ENCODE assay signal across 8 mouse cellular contexts in genomic region chr9:55149499-55150278, GRCm38 (mm10). TPM values are rescaled to one million over a fixed set of nuclear protein-coding genes. Genes with fewer than 3 reads are reported as not detected.
DNase-seq lines count a peak whose midpoint lies in the region; ATAC-seq and TF ChIP-seq lines count a peak whose summit lies in the region.

No protein-coding gene starts in this region.

- peak overlapping the region; percentile 70 for H3K27ac ChIP-seq in heart, embryonic 16.5 days (ENCODE audit: low read length)
- H3K27ac ChIP-seq in neural tube, embryonic 12.5 days, result peak overlapping the region; percentile 77
- H3K27ac ChIP-seq in stomach, postnatal 0 days (replicated peaks), result peak overlapping the region; percentile 91

- ATAC-seq in heart, embryonic 16.5 days (replicated peaks; ENCODE audit: extremely low read depth, insufficient read depth, low FRiP score), result peak; percentile 76
- peak; percentile 76 for ATAC-seq in neural tube, embryonic 12.5 days (ENCODE audit: low FRiP score, low read depth)
- peak; percentile 80 for ATAC-seq in stomach, postnatal 0 days (ENCODE audit: low FRiP score, low TSS enrichment)

- WGBS in heart, embryonic 16.5 days, result 1% methylated on average over 85 of the region's 93 CpGs
- WGBS in neural tube, embryonic 12.5 days, result under 1% methylated on average over 89 of the region's 93 CpGs
- WGBS in stomach, postnatal 0 days, result under 1% methylated on average over 58 of the region's 93 CpGs

- H3K4me1 ChIP-seq in erythroblast, embryonic 14.5 days (ENCODE audit: control insufficient read depth), result peaks cover 42% of the 10 kb centered on the region
- H3K4me1 ChIP-seq in heart, embryonic 16.5 days (ENCODE audit: control insufficient read depth, insufficient read depth, low read length), result peaks cover 16% of the 10 kb centered on the region
- H3K4me1 ChIP-seq in neural tube, embryonic 12.5 days, result peaks cover 18% of the 10 kb centered on the region
- no peaks in the 10 kb centered on the region; the same call in 1 of the 2 replicates for H3K4me1 ChIP-seq in stomach, postnatal 0 days (replicated peaks; ENCODE audit: control insufficient read depth, insufficient read depth)

- TF ChIP-seq EP300 in stomach, postnatal 0 days (optimal IDR thresholded peaks at IDR 0.05), result no peak

- no peaks in the 10 kb centered on the region for H3K9me3 ChIP-seq in erythroblast, embryonic 14.5 days (ENCODE audit: control insufficient read depth, low read length)
- no peaks in the 10 kb centered on the region for H3K9me3 ChIP-seq in heart, embryonic 16.5 days (replicated peaks; ENCODE audit: control insufficient read depth, low read length)
- H3K9me3 ChIP-seq in neural tube, embryonic 12.5 days, result no peaks in the 10 kb centered on the region
- no peaks in the 10 kb centered on the region for H3K9me3 ChIP-seq in stomach, postnatal 0 days (ENCODE audit: control insufficient read depth, low read length)

- peak overlapping the region; percentile 85 for H3K4me2 ChIP-seq in heart, embryonic 16.5 days (ENCODE audit: low read depth, low read length)
- H3K4me2 ChIP-seq in neural tube, embryonic 12.5 days (replicated peaks), result peak overlapping the region; percentile 71
- peak overlapping the region; percentile 95 for H3K4me2 ChIP-seq in stomach, postnatal 0 days (replicated peaks; ENCODE audit: low read depth)

- peak overlapping the region; percentile 90 for H3K9ac ChIP-seq in heart, embryonic 16.5 days (ENCODE audit: low read length)
- H3K9ac ChIP-seq in neural tube, embryonic 12.5 days, result peak overlapping the region; percentile 96
- H3K9ac ChIP-seq in stomach, postnatal 0 days (ENCODE audit: low read length), result peak overlapping the region; percentile 88

- DNase-seq in CD8-positive naive resting alpha-beta T cell, adult 2 months (ENCODE audit: low read depth in 2 of 2, low spot score in 2 of 2), result peak; percentile 18 to 26
- DNase-seq in adrenal gland, postnatal 4 days (ENCODE audit: low spot score in 2 of 2), result peak; percentile 24 to 30
- DNase-seq in kidney, postnatal 14 days, result peak; percentile 66
- DNase-seq in lung, adult 18-20 months, result peak; percentile 42 to 48
- peak; percentile 57 for DNase-seq in stomach, postnatal 0 days (ENCODE audit: low spot score)

- H3K4me3 ChIP-seq in erythroblast, embryonic 14.5 days (replicated peaks), result peak overlapping the region; percentile 76
- peak overlapping the region; percentile 78 for H3K4me3 ChIP-seq in heart, embryonic 16.5 days (ENCODE audit: low read length)
- H3K4me3 ChIP-seq in neural tube, embryonic 12.5 days, result peak overlapping the region; percentile 93
- H3K4me3 ChIP-seq in stomach, postnatal 0 days (ENCODE audit: low read depth, low read length), result peak overlapping the region; percentile 88

- H3K36me3 ChIP-seq in erythroblast, embryonic 14.5 days (ENCODE audit: control insufficient read depth), result peaks cover 12% of the 10 kb centered on the region
- H3K36me3 ChIP-seq in heart, embryonic 16.5 days (ENCODE audit: control insufficient read depth, insufficient read depth), result no peaks in the 10 kb centered on the region
- no peaks in the 10 kb centered on the region for H3K36me3 ChIP-seq in neural tube, embryonic 12.5 days
- no peaks in the 10 kb centered on the region for H3K36me3 ChIP-seq in stomach, postnatal 0 days (ENCODE audit: control insufficient read depth, insufficient read depth, low read length)

- no peaks in the 10 kb centered on the region for H3K27me3 ChIP-seq in erythroblast, embryonic 14.5 days (ENCODE audit: control insufficient read depth)
- H3K27me3 ChIP-seq in heart, embryonic 16.5 days (ENCODE audit: control insufficient read depth, insufficient read depth, low read length), result no peaks in the 10 kb centered on the region
- H3K27me3 ChIP-seq in neural tube, embryonic 12.5 days (replicated peaks), result no peaks in the 10 kb centered on the region
- H3K27me3 ChIP-seq in stomach, postnatal 0 days (ENCODE audit: control insufficient read depth, insufficient read depth, low read length), result no peaks in the 10 kb centered on the region

- TF ChIP-seq CTCF in stomach, postnatal 0 days (IDR thresholded peaks at IDR 0.05; ENCODE audit: low read depth), result no peak

RNA-seq across cellular contexts. Expression of gene Ube2q2, which starts 1.0 kb away (rescaled TPM):
- 10 to 100 TPM; 40.4 to 45.1 TPM for total RNA-seq in adrenal gland, postnatal 4 days (2021)
- polyA plus RNA-seq in erythroblast, embryonic 14.5 days (2012), result 0.69 and 1.1 TPM in 2 replicates
- 21.2 and 28.8 TPM in 2 replicates for polyA plus RNA-seq in heart, embryonic 16.5 days (2015; fragmentation: Nextera tagmentation; extraction: Ambion mirVana)
- 52.7 and 54.5 TPM in 2 replicates for polyA plus RNA-seq in neural tube, embryonic 12.5 days (2016; fragmentation: Nextera tagmentation; extraction: Ambion mirVana)
- polyA plus RNA-seq in stomach, postnatal 0 days (2015; fragmentation: Nextera tagmentation; extraction: Ambion mirVana), result 22.5 and 22.8 TPM in 2 replicates

RNA-seq across cellular contexts. Expression of gene Fbxo22, which starts 59.0 kb away (rescaled TPM):
- 10 to 100 TPM; 32.6 to 34.8 TPM for total RNA-seq in adrenal gland, postnatal 4 days (2021)
- polyA plus RNA-seq in erythroblast, embryonic 14.5 days (2012), result 0.19 and 0.52 TPM in 2 replicates
- 55.3 and 56.7 TPM in 2 replicates for polyA plus RNA-seq in heart, embryonic 16.5 days (2015; fragmentation: Nextera tagmentation; extraction: Ambion mirVana)
- polyA plus RNA-seq in neural tube, embryonic 12.5 days (2016; fragmentation: Nextera tagmentation; extraction: Ambion mirVana), result 80.7 and 82.8 TPM in 2 replicates
- polyA plus RNA-seq in stomach, postnatal 0 days (2015; fragmentation: Nextera tagmentation; extraction: Ambion mirVana), result 29.8 and 30.0 TPM in 2 replicates

Comparison
In these comparisons a context has a peak if more than half of its experiments do, and no peak if none do; other contexts are left out.
1. Peak in every context shown above with its lines: DNase-seq, ATAC-seq, H3K4me3 ChIP-seq and H3K27ac ChIP-seq.
2. RNA of gene Ube2q2, which starts 1.0 kb away (polyA plus RNA-seq): 52.7 to 54.5 TPM in neural tube, embryonic 12.5 days, 22.5 to 22.8 TPM in stomach, postnatal 0 days and 21.2 to 28.8 TPM in heart, embryonic 16.5 days; 0.69 to 1.1 TPM in erythroblast, embryonic 14.5 days; every median in the first group is over 10 times any median in the second.
3. RNA of gene Fbxo22, which starts 59.0 kb away (polyA plus RNA-seq): 80.7 to 82.8 TPM in neural tube, embryonic 12.5 days, 55.3 to 56.7 TPM in heart, embryonic 16.5 days and 29.8 to 30.0 TPM in stomach, postnatal 0 days; 0.19 to 0.52 TPM in erythroblast, embryonic 14.5 days; every median in the first group is over 10 times any median in the second.